Mouse (Mus musculus): ENCODE results near the gene Slc16a1.

DNA sequence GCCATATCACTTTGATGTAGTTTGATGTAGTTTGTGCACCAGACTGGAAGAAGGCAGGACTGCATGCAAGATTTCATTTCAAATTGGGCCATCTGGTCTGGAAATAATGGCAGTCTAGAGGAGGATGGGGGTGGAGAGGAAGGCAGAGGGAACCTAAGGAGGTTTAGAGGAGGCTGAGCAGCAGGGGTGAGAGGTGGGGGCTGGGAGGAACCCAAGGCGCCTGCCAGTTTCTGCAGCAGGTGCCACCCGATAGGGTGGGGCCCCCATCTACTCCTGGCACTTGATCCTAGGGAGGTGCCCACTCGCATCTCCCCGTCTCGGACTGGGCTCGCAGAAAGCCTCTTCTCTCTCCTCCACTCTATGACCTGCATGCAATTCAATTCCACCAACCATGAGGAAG is 33.1 kb downstream of the Slc16a1 start:
- TF ChIP-seq CTCF (IDR thresholded peaks at IDR 0.05; ENCODE audit: low read depth) (no peak), EP300 (IDR thresholded peaks at IDR 0.05; ENCODE audit: low read depth) (no peak)
